Mouse (Mus musculus): ENCODE results near the gene Gm7137.
"Not testable (repeated sequence)": the region's sequence is repeated elsewhere in the genome, so short reads cannot be mapped to it uniquely, and the experiment has no call there.

Gene Gm7137

DNA sequence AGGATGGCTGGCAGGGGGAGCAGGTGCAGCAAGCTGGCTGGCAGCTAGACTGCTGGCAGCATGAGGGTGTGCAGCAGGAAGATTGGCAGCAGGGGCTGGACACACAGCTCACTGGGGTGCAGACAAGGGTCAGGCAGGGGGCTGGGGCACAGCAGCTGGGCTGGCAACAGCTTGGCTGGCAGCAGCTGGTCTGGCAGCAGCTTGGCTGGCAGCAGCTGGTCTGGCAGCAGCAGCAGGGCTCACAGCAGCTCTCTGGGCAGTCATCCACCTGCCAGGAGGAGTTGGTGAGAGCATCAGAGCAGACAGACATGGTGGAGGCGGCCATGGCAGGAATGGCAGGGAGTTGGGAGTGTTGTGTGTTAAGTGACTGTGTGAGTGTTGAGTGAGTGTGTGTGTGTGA lies at the start of gene Gm7137:
Gm7137 (minus strand) TSS at position 325 of the 400 bp plus-strand sequence.
- DNase-seq (ENCODE audit: low spot score), result not testable (repeated sequence)

DNA sequence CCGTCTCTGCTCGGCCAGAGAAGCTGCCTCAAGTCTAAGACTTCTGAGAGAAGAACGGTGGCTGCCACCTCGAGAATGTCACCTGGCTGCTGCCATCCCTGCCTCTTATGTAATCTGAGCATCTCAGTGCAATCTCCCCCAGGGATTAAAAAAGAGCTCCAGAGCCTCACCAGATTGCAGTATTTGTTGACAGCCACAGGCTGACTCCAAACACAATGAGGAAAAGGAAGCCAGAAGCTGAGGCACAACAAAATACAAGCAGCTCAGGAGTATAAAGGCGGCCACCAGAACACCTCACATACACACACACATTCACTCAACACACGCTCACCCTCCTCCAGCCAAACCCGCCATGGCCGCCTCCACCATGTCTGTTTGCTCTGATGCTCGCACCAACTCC lies 47.6 kb upstream of the Gm7137 start, which contains the start of gene Krtap10-10:
Krtap10-10 (plus strand) TSS at position 301 of the 400 bp plus-strand sequence.
- no peak for DNase-seq (ENCODE audit: low spot score)

DNA sequence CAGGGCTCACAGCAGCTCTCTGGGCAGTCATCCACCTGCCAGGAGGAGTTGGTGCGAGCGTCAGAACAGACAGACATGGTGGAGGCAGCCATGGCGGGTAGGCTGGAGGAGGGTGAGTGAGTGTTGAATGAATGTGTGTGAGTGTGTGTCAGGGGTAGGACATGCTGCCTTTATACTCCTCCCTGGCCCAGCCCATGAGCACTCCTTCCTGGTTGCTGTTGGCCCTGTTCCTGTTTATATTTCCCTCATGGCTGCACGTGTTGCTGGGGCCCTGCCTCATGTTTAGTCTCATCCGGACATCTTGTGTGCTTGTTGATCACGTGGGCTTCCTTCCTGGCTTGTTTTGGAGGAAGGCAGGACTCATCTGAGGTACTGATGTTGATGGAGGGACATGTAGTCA lies 39.0 kb upstream of the Gm7137 start, which contains the start of gene Krtap10-4:
Krtap10-4 (minus strand) TSS at position 145 of the 400 bp plus-strand sequence.
- no peak for DNase-seq (ENCODE audit: low spot score)

DNA sequence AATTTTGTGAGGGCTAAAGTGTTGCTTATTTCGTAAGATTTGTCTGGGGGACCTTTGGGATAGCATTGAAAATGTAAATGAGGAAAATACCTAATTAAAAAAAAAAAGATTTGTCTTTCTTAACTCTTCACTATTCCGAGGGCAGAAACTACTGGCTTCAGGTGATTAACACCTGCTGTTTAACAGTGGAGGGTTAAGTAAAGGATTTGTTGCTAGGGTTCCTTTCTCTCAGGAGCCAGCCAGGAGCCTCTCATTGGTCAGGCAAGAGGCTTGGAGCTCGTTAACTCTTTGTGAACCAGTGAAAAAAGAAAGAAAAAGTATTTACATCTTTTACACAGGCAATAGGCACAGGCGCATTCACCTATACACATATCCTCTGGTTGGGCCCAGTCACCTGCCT lies 31.2 kb upstream of the Gm7137 start:
- no peak for DNase-seq (ENCODE audit: low spot score)

DNA sequence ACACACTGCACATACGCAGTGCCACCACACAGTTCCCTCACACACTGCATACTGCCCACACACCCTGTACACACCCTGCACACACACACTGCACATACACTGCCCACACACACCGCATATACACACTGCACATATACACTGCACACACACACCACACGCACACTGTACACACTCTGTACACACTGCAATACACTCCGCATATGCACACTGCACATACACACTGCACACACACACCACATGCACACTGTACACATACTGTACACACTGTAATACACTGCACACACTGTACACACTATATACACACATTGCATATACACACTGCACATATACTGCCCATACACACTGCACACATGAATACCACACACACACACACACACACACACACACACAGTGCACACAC lies 30.5 kb upstream of the Gm7137 start:
- no peak for DNase-seq (ENCODE audit: low spot score)

DNA sequence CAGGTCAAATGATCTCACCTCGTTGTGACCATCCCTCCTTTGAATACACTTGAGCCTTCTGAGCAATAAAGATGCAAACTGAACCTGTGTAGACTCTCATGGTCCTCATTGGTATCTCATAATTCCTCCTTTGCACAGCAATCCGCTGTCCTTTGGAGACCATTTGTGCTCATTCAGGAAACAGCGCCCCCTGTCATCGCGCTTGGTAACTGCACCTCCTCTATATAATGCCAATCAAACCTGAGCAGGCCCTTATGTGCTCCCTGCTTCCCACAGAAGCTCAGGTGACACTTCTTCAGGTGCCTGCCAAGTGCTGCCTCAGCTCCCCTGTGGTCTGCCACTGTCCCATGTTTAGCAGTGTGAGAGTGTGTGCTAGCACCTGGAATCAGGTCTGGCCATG lies 27.5 kb upstream of the Gm7137 start:
- DNase-seq (ENCODE audit: low spot score), result no peak

DNA sequence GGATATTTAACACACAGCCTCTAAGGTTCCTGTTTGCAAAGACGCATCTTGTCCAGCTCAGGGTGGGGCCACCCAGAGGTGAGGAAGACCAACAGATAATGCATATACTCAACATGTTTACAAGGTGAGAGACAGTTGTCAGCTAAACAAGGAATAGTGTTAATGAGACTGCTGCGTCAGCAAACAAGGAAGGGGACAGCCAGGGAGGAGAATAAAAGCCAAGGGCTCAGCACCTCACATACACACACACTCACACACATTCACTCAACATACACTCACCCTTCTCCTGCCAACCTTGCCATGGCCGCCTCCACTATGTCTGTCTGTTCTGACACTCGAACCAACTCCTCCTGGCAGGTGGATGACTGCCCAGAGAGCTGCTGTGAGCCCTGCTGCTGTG lies 26.4 kb upstream of the Gm7137 start, which contains the start of gene Gm2696:
Gm2696 (plus strand) TSS at position 301 of the 400 bp plus-strand sequence.
- no peak for DNase-seq (ENCODE audit: low spot score)

DNA sequence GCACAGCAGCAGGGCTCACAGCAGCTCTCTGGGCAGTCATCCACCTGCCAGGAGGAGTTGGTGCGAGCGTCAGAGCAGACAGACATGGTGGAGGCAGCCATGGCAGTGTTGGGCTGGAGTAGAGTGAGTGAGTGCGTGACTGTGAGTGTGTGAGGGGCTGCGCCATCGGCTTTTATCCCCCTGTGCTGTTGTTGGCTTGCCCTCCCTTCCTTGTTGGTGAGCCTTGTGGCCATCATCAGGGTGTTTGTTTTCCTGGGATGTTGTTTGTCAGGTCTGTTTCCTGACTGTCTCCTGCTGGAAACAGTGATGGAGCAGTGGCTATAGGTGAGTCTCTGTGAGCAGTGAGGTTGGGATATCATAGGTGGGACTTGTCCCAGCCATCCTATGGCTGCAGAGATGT lies 23.7 kb upstream of the Gm7137 start, which contains the start of gene Gm9507:
Gm9507 (minus strand) TSS at position 101 of the 400 bp plus-strand sequence.
- DNase-seq (ENCODE audit: low spot score), result no peak

DNA sequence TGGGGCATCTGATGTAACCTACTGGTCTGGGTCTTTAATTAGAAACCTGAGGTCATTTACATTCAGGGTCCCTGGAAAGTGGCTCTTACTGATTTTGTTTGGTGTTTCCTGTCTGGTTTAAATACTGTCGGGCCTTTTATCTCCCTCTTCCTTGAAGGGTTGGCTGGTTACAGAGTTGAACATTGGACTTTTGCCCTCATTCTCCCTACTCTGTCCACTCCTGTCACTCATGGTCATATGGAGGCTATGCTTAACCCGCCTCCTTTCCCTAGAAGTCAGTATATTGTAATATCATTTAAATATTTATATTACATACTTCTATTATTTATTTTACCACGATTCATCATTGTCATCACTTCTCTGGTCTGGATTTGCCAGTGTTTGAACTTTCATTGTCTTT lies 16.1 kb upstream of the Gm7137 start:
- DNase-seq (ENCODE audit: low spot score), result no peak

DNA sequence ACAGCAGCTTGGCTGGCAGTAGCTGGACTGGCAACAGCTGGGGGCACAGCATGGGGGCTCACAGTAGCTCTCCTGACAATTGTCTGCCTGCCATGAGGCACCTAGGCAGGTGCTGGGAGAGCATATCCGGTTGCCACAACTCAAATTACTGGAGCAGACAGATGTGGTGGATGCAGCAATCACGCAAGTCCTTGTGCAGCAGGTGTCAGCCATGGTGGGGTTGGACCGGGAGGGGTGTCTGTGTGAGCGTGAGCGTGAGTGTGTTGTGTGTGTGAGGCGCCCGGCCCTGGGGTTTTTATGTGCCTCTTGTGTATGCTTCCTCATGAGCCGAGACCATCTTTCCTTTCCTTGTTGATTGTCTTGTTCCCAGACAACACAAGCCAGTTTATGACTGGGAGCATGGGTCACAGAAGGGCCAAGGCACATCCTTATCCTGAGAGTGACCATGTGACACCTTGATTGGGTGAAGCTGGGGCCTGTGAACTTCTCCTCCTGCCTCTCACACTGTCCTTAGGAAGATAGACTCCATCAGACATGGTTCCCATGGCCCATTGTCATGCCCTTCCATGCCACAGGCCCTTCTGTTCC lies 11.0 kb upstream of the Gm7137 start, which contains the start of gene Gm19668:
Gm19668 (minus strand) TSS at position 213 of the 588 bp plus-strand sequence.
- no peak for DNase-seq (ENCODE audit: low spot score)

DNA sequence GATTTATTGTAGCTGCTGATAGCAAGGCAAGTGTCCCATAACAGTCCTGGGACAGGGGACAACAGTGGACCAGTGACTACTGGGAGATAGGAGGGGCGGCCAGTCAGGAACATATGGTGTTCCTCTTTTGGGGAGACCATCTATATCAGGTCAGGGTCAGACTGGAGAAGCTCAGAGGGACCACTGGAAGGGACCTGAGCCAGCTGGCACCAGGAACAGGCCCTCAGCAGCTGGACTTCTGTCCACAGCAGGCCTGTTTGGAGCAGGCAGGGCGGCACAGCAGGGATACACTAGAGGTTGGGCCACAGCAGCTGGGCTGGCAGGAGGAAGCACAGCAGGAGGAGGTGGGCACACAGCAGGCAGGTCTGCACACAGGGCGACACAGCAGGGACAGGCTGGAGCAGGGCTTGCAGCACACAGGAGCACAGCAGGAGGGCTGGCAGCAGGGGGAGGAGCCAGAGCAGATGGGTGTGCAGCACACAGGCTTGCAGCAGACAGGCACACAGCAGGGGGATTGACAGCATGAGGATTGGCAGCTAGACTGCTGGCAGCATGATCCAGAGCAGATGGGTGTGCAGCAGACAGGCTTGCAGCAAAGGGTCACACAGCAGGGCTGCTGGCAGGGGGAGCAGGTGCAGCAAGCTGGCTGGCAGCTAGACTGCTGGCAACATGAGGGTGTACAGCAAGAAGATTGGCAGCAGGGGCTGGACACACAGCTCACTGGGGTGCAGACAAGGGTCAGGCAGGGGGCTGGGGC lies 10.3 kb upstream of the Gm7137 start:
- DNase-seq (ENCODE audit: low spot score), result not testable (repeated sequence)

DNA sequence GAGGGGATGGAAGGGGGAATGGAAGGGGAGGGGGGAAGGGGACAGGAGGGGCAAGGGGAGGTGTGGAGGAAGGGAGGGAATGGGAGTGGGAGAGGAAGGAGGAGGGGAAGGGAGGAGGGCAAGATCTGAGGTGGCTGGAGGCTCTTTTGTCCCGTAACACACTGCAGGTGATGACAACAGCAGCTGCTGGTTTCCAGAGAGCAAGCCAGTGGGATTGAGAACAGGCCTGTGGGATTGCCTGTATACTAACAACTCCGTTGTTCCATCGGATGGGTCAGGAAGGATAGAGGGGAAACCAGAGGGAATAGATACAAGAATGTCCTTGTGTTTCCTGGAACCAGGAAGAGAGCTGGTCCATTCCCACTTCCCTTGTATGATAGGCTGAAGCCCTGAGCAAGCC lies 9.7 kb upstream of the Gm7137 start:
- DNase-seq (ENCODE audit: low spot score), result no peak

DNA sequence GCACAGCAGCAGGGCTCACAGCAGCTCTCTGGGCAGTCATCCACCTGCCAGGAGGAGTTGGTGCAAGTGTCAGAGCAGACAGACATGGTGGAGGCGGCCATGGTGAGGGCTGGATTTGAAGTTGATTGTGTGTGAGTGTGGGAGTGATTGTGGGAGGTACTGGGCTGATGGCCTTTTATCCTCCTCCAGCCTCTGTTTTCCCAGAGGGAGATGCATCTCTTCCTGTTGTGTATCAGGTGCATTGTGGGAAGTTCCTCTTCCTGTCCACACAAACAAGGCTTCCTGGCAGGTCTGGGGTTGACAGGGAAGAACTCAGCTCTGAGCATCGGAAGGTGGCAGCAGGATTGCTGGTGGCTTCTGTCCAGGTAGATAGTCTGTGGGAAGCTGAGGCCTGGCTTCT lies 7.0 kb upstream of the Gm7137 start, which contains the start of gene Gm9639:
Gm9639 (minus strand) TSS at position 101 of the 400 bp plus-strand sequence.
- DNase-seq (ENCODE audit: low spot score), result no peak

DNA sequence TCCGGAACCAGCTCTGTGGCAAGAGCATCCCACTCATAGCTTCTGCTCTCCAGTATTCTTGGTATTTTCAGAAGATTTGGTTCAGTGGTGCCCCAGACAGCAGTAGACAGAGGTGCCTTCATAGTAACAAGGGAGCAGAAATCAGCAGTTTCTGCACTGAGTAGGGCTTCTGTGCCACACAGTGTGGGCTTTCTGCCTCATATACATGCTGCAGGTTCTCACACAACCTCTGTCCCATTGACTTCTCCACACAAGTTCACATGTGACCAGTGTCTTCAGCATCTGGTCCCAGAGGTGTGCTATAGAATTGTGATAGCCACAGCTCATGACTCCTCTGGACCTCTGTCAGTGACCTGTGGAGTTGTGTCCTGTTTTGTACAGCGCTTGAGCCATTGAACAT lies 621 bp upstream of the Gm7137 start:
- no peak for DNase-seq (ENCODE audit: low spot score)

DNA sequence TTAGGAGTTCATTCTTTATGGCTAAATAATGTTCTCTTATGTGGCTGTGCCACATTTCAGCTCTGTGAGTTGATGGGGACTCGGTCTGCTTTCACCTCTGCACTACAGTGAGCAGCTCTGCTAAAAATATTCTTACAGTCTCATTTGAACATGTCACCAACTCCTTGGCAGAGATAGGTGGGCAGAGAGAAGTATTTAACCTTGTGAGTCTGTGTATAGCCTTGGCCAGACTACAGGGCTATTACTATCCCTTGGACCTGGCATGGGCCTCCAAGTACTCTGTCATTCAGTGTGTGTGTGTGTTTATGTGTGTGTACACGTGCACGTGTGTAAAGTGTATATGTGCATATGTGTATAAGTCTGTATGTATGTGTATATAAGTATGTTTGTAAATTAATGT lies 4.6 kb downstream of the Gm7137 start:
- not testable (repeated sequence) for DNase-seq (ENCODE audit: low spot score)

DNA sequence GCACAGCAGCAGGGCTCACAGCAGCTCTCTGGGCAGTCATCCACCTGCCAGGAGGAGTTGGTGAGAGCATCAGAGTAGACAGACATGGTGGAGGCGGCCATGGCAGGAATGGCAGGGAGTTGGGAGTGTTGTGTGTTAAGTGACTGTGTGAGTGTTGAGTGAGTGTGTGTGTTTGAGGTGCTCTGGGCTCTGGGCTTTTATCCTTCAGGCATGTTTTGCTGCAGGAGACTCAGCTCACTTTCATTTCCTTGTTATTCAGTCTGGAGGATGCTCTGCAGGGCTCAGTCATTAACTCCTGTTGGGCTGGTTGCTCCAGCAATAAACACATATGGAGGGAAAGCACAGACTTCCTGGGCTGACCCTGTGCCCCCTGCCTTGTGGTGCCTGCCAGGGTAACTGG lies 5.6 kb downstream of the Gm7137 start, which contains the start of gene Gm3250:
Gm3250 (minus strand) TSS at position 101 of the 400 bp plus-strand sequence.
- DNase-seq (ENCODE audit: low spot score), result not testable (repeated sequence)

DNA sequence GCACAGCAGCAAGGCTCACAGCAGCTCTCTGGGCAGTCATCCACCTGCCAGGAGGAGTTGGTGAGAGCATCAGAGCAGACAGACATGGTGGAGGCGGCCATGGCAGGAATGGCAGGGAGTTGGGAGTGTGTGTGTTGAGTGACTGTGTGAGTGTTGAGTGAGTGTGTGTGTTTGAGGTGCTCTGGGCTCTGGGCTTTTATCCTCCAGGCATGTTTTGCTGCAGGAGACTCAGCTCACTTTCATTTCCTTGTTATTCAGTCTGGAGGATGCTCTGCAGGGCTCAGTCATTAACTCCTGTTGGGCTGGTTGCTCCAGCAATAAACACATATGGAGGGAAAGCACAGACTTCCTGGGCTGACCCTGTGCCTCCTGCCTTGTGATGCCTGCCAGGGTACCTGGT lies 11.2 kb downstream of the Gm7137 start, which contains the start of gene Gm7138:
Gm7138 (minus strand) TSS at position 101 of the 400 bp plus-strand sequence.
- not testable (repeated sequence) for DNase-seq (ENCODE audit: low spot score)

DNA sequence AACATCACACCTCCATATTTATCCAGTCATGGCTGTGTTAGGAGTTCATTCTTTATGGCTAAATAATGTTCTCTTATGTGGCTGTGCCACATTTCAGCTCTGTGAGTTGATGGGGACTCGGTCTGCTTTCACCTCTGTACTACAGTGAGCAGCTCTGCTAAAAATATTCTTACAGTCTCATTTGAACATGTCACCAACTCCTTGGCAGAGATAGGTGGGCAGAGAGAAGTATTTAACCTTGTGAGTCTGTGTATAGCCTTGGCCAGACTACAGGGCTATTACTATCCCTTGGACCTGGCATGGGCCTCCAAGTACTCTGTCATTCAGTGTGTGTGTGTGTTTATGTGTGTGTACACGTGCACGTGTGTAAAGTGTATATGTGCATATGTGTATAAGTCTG lies 15.9 kb downstream of the Gm7137 start:
- not testable (repeated sequence) for DNase-seq (ENCODE audit: low spot score)

DNA sequence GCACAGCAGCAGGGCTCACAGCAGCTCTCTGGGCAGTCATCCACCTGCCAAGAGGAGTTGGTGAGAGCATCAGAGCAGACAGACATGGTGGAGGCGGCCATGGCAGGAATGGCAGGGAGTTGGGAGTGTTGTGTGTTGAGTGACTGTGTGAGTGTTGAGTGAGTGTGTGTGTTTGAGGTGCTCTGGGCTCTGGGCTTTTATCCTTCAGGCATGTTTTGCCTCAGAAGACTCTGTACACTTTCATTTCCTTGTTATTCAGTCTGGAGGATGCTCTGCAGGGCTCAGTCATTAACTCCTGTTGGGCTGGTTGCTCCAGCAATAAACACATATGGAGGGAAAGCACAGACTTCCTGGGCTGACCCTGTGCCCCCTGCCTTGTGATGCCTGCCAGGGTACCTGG lies 16.8 kb downstream of the Gm7137 start, which contains the start of gene Gm3238:
Gm3238 (minus strand) TSS at position 101 of the 400 bp plus-strand sequence.
- DNase-seq (ENCODE audit: low spot score), result not testable (repeated sequence)

DNA sequence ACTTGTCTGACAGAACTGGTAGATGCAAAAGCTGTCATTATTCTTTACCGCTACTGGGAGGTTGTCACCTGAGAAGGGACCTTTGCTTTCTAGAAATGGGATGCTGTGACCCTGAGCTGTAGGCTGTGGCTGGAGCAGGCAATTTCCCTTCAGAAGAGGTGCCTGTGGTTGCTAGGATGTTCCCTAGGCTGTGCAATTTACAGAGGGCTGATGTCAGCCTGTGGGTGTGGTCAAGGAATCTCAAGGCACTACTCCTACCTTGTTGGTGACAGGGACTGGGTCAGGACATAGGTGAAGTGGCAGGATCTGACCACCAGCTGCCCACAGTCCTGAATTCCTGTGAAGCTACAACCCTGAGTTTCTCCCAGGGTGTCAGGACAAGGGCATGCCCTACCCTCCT lies 18.3 kb downstream of the Gm7137 start:
- DNase-seq (ENCODE audit: low spot score), result no peak

DNA sequence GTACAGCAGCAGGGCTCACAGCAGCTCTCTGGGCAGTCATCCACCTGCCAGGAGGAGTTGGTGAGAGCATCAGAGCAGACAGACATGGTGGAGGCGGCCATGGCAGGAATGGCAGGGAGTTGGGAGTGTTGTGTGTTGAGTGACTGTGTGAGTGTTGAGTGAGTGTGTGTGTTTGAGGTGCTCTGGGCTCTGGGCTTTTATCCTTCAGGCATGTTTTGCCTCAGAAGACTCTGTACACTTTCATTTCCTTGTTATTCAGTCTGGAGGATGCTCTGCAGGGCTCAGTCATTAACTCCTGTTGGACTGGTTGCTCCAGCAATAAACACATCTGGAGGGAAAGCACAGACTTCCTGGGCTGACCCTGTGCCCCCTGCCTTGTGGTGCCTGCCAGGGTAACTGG lies 28.4 kb downstream of the Gm7137 start, which contains the start of gene Gm3233:
Gm3233 (minus strand) TSS at position 101 of the 400 bp plus-strand sequence.
- DNase-seq (ENCODE audit: low spot score), result not testable (repeated sequence)

DNA sequence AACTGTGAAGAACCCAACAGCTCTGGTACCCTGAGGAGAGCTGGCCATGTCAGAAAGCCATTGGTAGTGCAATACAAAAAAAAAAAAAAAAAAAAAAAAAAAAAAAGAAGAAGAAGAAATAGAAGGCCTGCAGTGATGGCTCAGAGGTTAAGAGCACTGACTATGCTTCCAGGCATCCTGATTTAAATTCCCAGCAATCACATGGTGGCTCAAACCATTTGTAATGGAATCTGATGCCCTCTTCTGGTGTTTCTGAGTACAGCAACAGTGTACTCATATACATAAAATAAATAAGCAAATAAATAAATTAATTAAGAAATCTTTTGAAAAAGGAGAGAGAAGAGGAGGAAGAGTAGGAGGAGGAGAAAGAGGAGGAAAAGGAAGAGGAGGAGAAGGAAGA lies 34.6 kb downstream of the Gm7137 start:
- DNase-seq (ENCODE audit: low spot score), result no peak

DNA sequence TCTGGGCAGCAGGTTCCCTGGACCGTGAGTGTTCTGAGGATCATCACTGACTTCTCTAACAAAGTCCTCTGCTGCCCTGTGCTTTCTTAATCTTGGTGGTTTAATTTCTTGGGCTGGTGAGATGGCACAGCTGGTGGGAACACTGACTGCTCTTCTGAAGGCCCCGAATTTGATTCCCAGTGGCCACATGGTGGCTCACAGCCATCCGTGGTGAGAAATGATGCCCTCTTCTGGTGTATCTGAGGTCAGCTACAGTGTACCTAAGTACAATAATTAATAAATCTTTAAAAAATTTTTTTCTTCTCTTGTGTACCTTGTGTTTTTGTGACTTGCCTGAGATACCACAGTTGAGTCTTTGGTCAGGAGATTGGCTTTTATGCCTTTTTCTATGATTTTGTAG lies 35.7 kb downstream of the Gm7137 start:
- not testable (repeated sequence) for DNase-seq (ENCODE audit: low spot score)
